Mouse (Mus musculus) hindbrain, embryonic 10.5 days (tissue): ENCODE measurements around the gene Hecw1. TPM values are rescaled to one million over a fixed set of nuclear protein-coding genes. Genes with fewer than 3 reads are reported as not detected.

Experiments used
- DNase-seq: peaks from one replicate; pipeline ENCODE4 v3.0.0-alpha.2; 2017; ENCODE audit warnings: low spot score
- H3K27ac ChIP-seq: fragments of 300-500 bp; sonication (generic); 2 replicates; pipeline ENCODE4 v1.5.1; 2016; ENCODE audit warnings: mild to moderate bottlenecking, moderate library complexity
- H3K27me3 ChIP-seq: fragments of 300-500 bp; sonication (generic); 2 replicates; pipeline ENCODE4 v1.6.1; 2016; ENCODE audit warnings: mild to moderate bottlenecking; ENCODE audit not compliant: poor library complexity, insufficient read depth, severe bottlenecking
- H3K36me3 ChIP-seq: fragments of 300-500 bp; sonication (generic); 2 replicates; pipeline ENCODE4 v1.6.1; 2016; ENCODE audit warnings: mild to moderate bottlenecking, moderate library complexity
- H3K4me1 ChIP-seq: fragments of 300-500 bp; sonication (generic); replicated peaks from 2 replicates; pipeline ENCODE4 v1.6.1; 2016; ENCODE audit warnings: mild to moderate bottlenecking
- H3K4me3 ChIP-seq: fragments of 300-500 bp; sonication (generic); 2 replicates; pipeline ENCODE4 v1.5.1; 2016; ENCODE audit warnings: mild to moderate bottlenecking, moderate library complexity
- H3K9me3 ChIP-seq: fragments of 300-500 bp; sonication (generic); 2 replicates; pipeline ENCODE4 v1.6.1; 2016; ENCODE audit warnings: mild to moderate bottlenecking, moderate library complexity
- WGBS: fragments of 180-500 bp; shearing (Covaris S2); methylation state at CpG from one replicate; pipeline ENCODE4 v1.1.7; 2016; 5-methylcytosine and 5-hydroxymethylcytosine counted together
- polyA plus RNA-seq: library from polyadenylated mRNA; unstranded; fragments of >200 nt; fragmentation: Nextera tagmentation; extraction: Ambion mirVana; gene quantifications from 2 replicates; pipeline ENCODE4 v1.2.1, GENCODE M21; 2016

Gene Hecw1
- 4.5 and 7.7 TPM in 2 replicates for polyA plus RNA-seq

- Histone ChIP-seq H3K27me3 (peaks cover 40% of the 10 kb centered on the region), H3K36me3 (no peaks in the 10 kb centered on the region), H3K9me3 (no peaks in the 10 kb centered on the region), H3K4me3 (peak within 1 kb of the TSS; percentile 63), H3K4me1 (peaks cover 13% of the 10 kb centered on the region; the same call in 1 of the 2 replicates), H3K27ac (peak within 1 kb of the TSS; percentile 86)
- DNase-seq, result peak; percentile 52
- 1% methylated on average over 15 of the region's 15 CpGs for WGBS
These were observed at the start of gene Hecw1 for GRCm38 (mm10) chr13:14522906-14523269. Gene Hecw1, minus strand, starts transcription at chr13:14523228.

GRCm38 (mm10) chr13:14561336-14561735 is 38.3 kb upstream of the Hecw1 start:
- no peak overlapping the region for H3K4me3 ChIP-seq
- no peaks in the 10 kb centered on the region for H3K9me3 ChIP-seq
- no peaks in the 10 kb centered on the region for H3K27me3 ChIP-seq
- H3K36me3 ChIP-seq, result no peaks in the 10 kb centered on the region
- H3K4me1 ChIP-seq, result no peaks in the 10 kb centered on the region
- DNase-seq, result no peak
- 100% methylated on average over 1 of the region's 1 CpGs for WGBS
- no peak overlapping the region for H3K27ac ChIP-seq

GRCm38 (mm10) chr13:14552628-14553027 is 29.6 kb upstream of the Hecw1 start:
- Histone ChIP-seq H3K4me1 (no peaks in the 10 kb centered on the region), H3K27me3 (no peaks in the 10 kb centered on the region), H3K36me3 (no peaks in the 10 kb centered on the region), H3K27ac (no peak overlapping the region), H3K4me3 (no peak overlapping the region), H3K9me3 (no peaks in the 10 kb centered on the region)
- no peak for DNase-seq
- 75% methylated on average over 2 of the region's 2 CpGs for WGBS

- no peaks in the 10 kb centered on the region for H3K36me3 ChIP-seq
- H3K9me3 ChIP-seq, result no peaks in the 10 kb centered on the region
- no peaks in the 10 kb centered on the region for H3K27me3 ChIP-seq
- 87% methylated on average over 5 of the region's 5 CpGs for WGBS
- no peak for DNase-seq
- no peak overlapping the region for H3K4me3 ChIP-seq
- H3K4me1 ChIP-seq, result no peaks in the 10 kb centered on the region
- no peak overlapping the region for H3K27ac ChIP-seq
These were observed 19.8 kb upstream of the Hecw1 start for GRCm38 (mm10) chr13:14542860-14543259.

GRCm38 (mm10) chr13:14522128-14522905 is 711 bp downstream of the Hecw1 start:
- DNase-seq, result peak; percentile 57
- Histone ChIP-seq H3K4me3 (peak overlapping the region; percentile 63), H3K27me3 (peaks cover 40% of the 10 kb centered on the region), H3K36me3 (no peaks in the 10 kb centered on the region), H3K9me3 (no peaks in the 10 kb centered on the region), H3K27ac (peak overlapping the region; percentile 86), H3K4me1 (peaks cover 13% of the 10 kb centered on the region; the same call in 1 of the 2 replicates)
- WGBS, result under 1% methylated on average over 38 of the region's 38 CpGs

GRCm38 (mm10) chr13:14521746-14522127 is 1.3 kb downstream of the Hecw1 start:
- Histone ChIP-seq H3K36me3 (no peaks in the 10 kb centered on the region), H3K27ac (peak overlapping the region; percentile 86), H3K4me3 (peak overlapping the region; percentile 63), H3K4me1 (peaks cover 13% of the 10 kb centered on the region; the same call in 1 of the 2 replicates), H3K9me3 (no peaks in the 10 kb centered on the region), H3K27me3 (peaks cover 40% of the 10 kb centered on the region)
- WGBS, result 28% methylated on average over 4 of the region's 4 CpGs
- no peak for DNase-seq

- 74% methylated on average over 3 of the region's 3 CpGs for WGBS
- no peak overlapping the region for H3K27ac ChIP-seq
- H3K4me1 ChIP-seq, result peaks cover 13% of the 10 kb centered on the region; the same call in 1 of the 2 replicates
- H3K27me3 ChIP-seq, result peaks cover 35% of the 10 kb centered on the region
- no peak overlapping the region for H3K4me3 ChIP-seq
- no peak for DNase-seq
- no peaks in the 10 kb centered on the region for H3K36me3 ChIP-seq
- H3K9me3 ChIP-seq, result no peaks in the 10 kb centered on the region
These were observed 3.4 kb downstream of the Hecw1 start for GRCm38 (mm10) chr13:14519605-14520004.

- Histone ChIP-seq H3K27ac (no peak overlapping the region), H3K4me1 (peaks cover 8% of the 10 kb centered on the region; the same call in 1 of the 2 replicates), H3K9me3 (no peaks in the 10 kb centered on the region), H3K36me3 (no peaks in the 10 kb centered on the region), H3K4me3 (no peak overlapping the region), H3K27me3 (peaks cover 18% of the 10 kb centered on the region)
- WGBS, result 92% methylated on average over 3 of the region's 3 CpGs
- DNase-seq, result no peak
These were observed 5.5 kb downstream of the Hecw1 start for GRCm38 (mm10) chr13:14517478-14517877.

- no peaks in the 10 kb centered on the region for H3K9me3 ChIP-seq
- no peak overlapping the region for H3K4me3 ChIP-seq
- no peak for DNase-seq
- no peak overlapping the region for H3K27ac ChIP-seq
- H3K4me1 ChIP-seq, result no peaks in the 10 kb centered on the region
- 85% methylated on average over 2 of the region's 2 CpGs for WGBS
- H3K36me3 ChIP-seq, result no peaks in the 10 kb centered on the region
- H3K27me3 ChIP-seq, result no peaks in the 10 kb centered on the region
These were observed 7.9 kb downstream of the Hecw1 start for GRCm38 (mm10) chr13:14515106-14515505.

GRCm38 (mm10) chr13:14513934-14514333 is 9.1 kb downstream of the Hecw1 start:
- H3K36me3 ChIP-seq, result no peaks in the 10 kb centered on the region
- no peak overlapping the region for H3K27ac ChIP-seq
- H3K4me1 ChIP-seq, result no peaks in the 10 kb centered on the region
- no peak overlapping the region for H3K4me3 ChIP-seq
- DNase-seq, result no peak
- no peaks in the 10 kb centered on the region for H3K27me3 ChIP-seq
- H3K9me3 ChIP-seq, result no peaks in the 10 kb centered on the region

GRCm38 (mm10) chr13:14506765-14507164 is 16.3 kb downstream of the Hecw1 start:
- DNase-seq, result no peak
- Histone ChIP-seq H3K9me3 (no peaks in the 10 kb centered on the region), H3K4me1 (no peaks in the 10 kb centered on the region), H3K27me3 (no peaks in the 10 kb centered on the region), H3K27ac (no peak overlapping the region), H3K4me3 (no peak overlapping the region), H3K36me3 (no peaks in the 10 kb centered on the region)
- 92% methylated on average over 5 of the region's 5 CpGs for WGBS

GRCm38 (mm10) chr13:14500251-14500650 is 22.8 kb downstream of the Hecw1 start:
- no peaks in the 10 kb centered on the region for H3K36me3 ChIP-seq
- 34% methylated on average over 1 of the region's 1 CpGs for WGBS
- H3K27me3 ChIP-seq, result no peaks in the 10 kb centered on the region
- no peaks in the 10 kb centered on the region for H3K4me1 ChIP-seq
- H3K9me3 ChIP-seq, result no peaks in the 10 kb centered on the region
- H3K27ac ChIP-seq, result no peak overlapping the region
- DNase-seq, result no peak
- no peak overlapping the region for H3K4me3 ChIP-seq

- Histone ChIP-seq H3K27ac (no peak overlapping the region), H3K27me3 (no peaks in the 10 kb centered on the region), H3K4me3 (no peak overlapping the region), H3K4me1 (no peaks in the 10 kb centered on the region), H3K36me3 (no peaks in the 10 kb centered on the region), H3K9me3 (no peaks in the 10 kb centered on the region)
- WGBS, result 90% methylated on average over 8 of the region's 8 CpGs
- DNase-seq, result no peak
These were observed 24.2 kb downstream of the Hecw1 start for GRCm38 (mm10) chr13:14498780-14499179.
